Mouse (Mus musculus): ENCODE results near the gene Casr. TPM values are rescaled to one million over a fixed set of nuclear protein-coding genes. Genes with fewer than 3 reads are reported as not detected.

The Casr gene
- polyA plus RNA-seq, 1 experiment = 0.39 TPM

GRCm38 (mm10) chr16:36469367-36469766, 92.6 kb downstream of the Casr start:
- TF ChIP-seq POLR2A (IDR thresholded peaks at IDR 0.05; ENCODE audit: insufficient read depth, low read length) (no peak), CTCF (IDR thresholded peaks at IDR 0.05; ENCODE audit: low read depth, low read length) (no peak), EP300 (IDR thresholded peaks at IDR 0.05; ENCODE audit: insufficient read depth, low read depth, low read length) (no peak)
- no peaks in the 10 kb centered on the region for H3K9me3 ChIP-seq (replicated peaks; ENCODE audit: control insufficient read depth, insufficient read depth, low read length, poor library complexity, severe bottlenecking)
- no peak overlapping the region for H3K27ac ChIP-seq (ENCODE audit: insufficient read depth, low read length)
- H3K9ac ChIP-seq (ENCODE audit: low read depth, poor library complexity, severe bottlenecking) = no peak overlapping the region
- no peak overlapping the region for H3K4me3 ChIP-seq (ENCODE audit: low read depth, low read length)
- H3K4me1 ChIP-seq (ENCODE audit: control insufficient read depth, insufficient read depth, low read length) = no peaks in the 10 kb centered on the region
- no peaks in the 10 kb centered on the region for H3K36me3 ChIP-seq (ENCODE audit: control insufficient read depth, insufficient read depth, low read length, poor library complexity, severe bottlenecking)
- H3K27me3 ChIP-seq (ENCODE audit: control insufficient read depth, insufficient read depth, low read length, poor library complexity, severe bottlenecking) = no peaks in the 10 kb centered on the region

GRCm38 (mm10) chr16:36468862-36469261, 93.1 kb downstream of the Casr start:
- Histone ChIP-seq H3K36me3 (ENCODE audit: control insufficient read depth, insufficient read depth, low read length, poor library complexity, severe bottlenecking) (no peaks in the 10 kb centered on the region), H3K27me3 (ENCODE audit: control insufficient read depth, insufficient read depth, low read length, poor library complexity, severe bottlenecking) (no peaks in the 10 kb centered on the region), H3K4me1 (ENCODE audit: control insufficient read depth, insufficient read depth, low read length) (no peaks in the 10 kb centered on the region), H3K4me3 (ENCODE audit: low read depth, low read length) (no peak overlapping the region), H3K27ac (ENCODE audit: insufficient read depth, low read length) (no peak overlapping the region), H3K9ac (ENCODE audit: low read depth, poor library complexity, severe bottlenecking) (no peak overlapping the region), H3K9me3 (replicated peaks; ENCODE audit: control insufficient read depth, insufficient read depth, low read length, poor library complexity, severe bottlenecking) (no peaks in the 10 kb centered on the region)
- no peak for TF ChIP-seq EP300 (IDR thresholded peaks at IDR 0.05; ENCODE audit: insufficient read depth, low read depth, low read length)
- TF ChIP-seq CTCF (IDR thresholded peaks at IDR 0.05; ENCODE audit: low read depth, low read length) = peak; percentile 73

DNA sequence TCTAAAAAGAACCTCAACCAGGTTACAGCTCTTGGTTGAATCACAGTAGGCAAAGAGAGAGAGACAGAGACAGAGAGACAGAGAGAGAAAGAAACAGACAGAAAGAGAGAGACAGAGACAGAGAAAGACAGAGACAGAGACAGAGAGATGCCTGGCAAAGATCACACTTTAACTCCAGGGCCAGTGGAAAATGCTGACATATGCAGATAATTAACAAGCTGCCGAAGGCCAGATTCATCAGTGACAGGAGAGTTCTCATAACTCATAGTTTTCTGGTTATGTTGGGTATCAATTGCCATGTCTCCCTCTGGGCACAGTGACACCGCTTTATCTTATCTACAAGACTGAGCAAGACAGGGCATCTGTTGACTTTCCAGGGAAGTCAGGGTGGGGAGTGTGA, 94.0 kb downstream of the Casr start:
- no peak for TF ChIP-seq CTCF (IDR thresholded peaks at IDR 0.05; ENCODE audit: low read depth, low read length)
- TF ChIP-seq EP300 (IDR thresholded peaks at IDR 0.05; ENCODE audit: insufficient read depth, low read depth, low read length) = no peak
- TF ChIP-seq POLR2A (IDR thresholded peaks at IDR 0.05; ENCODE audit: insufficient read depth, low read length) = no peak

GRCm38 (mm10) chr16:36465436-36465835, 96.5 kb downstream of the Casr start:
- TF ChIP-seq EP300 (IDR thresholded peaks at IDR 0.05; ENCODE audit: insufficient read depth, low read depth, low read length) (no peak), POLR2A (IDR thresholded peaks at IDR 0.05; ENCODE audit: insufficient read depth, low read length) (no peak), CTCF (IDR thresholded peaks at IDR 0.05; ENCODE audit: low read depth, low read length) (no peak)
- no peaks in the 10 kb centered on the region for H3K27me3 ChIP-seq (ENCODE audit: control insufficient read depth, insufficient read depth, low read length, poor library complexity, severe bottlenecking)
- H3K36me3 ChIP-seq (ENCODE audit: control insufficient read depth, insufficient read depth, low read length, poor library complexity, severe bottlenecking) = no peaks in the 10 kb centered on the region
- no peak overlapping the region for H3K4me3 ChIP-seq (ENCODE audit: low read depth, low read length)
- no peak overlapping the region for H3K9ac ChIP-seq (ENCODE audit: low read depth, poor library complexity, severe bottlenecking)
- no peaks in the 10 kb centered on the region for H3K4me1 ChIP-seq (ENCODE audit: control insufficient read depth, insufficient read depth, low read length)
- H3K27ac ChIP-seq (ENCODE audit: insufficient read depth, low read length) = no peak overlapping the region
- H3K9me3 ChIP-seq (replicated peaks; ENCODE audit: control insufficient read depth, insufficient read depth, low read length, poor library complexity, severe bottlenecking) = no peaks in the 10 kb centered on the region

More for the DNA sequence above, 94.0 kb downstream of the Casr start:
- Histone ChIP-seq H3K4me3 (ENCODE audit: low read depth, low read length) (no peak overlapping the region), H3K36me3 (ENCODE audit: control insufficient read depth, insufficient read depth, low read length, poor library complexity, severe bottlenecking) (no peaks in the 10 kb centered on the region), H3K9ac (ENCODE audit: low read depth, poor library complexity, severe bottlenecking) (no peak overlapping the region), H3K27me3 (ENCODE audit: control insufficient read depth, insufficient read depth, low read length, poor library complexity, severe bottlenecking) (no peaks in the 10 kb centered on the region), H3K27ac (ENCODE audit: insufficient read depth, low read length) (no peak overlapping the region), H3K9me3 (replicated peaks; ENCODE audit: control insufficient read depth, insufficient read depth, low read length, poor library complexity, severe bottlenecking) (no peaks in the 10 kb centered on the region), H3K4me1 (ENCODE audit: control insufficient read depth, insufficient read depth, low read length) (no peaks in the 10 kb centered on the region)

- Histone ChIP-seq H3K27me3 (ENCODE audit: control insufficient read depth, insufficient read depth, low read length, poor library complexity, severe bottlenecking) (no peaks in the 10 kb centered on the region), H3K9ac (ENCODE audit: low read depth, poor library complexity, severe bottlenecking) (no peak overlapping the region), H3K4me3 (ENCODE audit: low read depth, low read length) (no peak overlapping the region), H3K27ac (ENCODE audit: insufficient read depth, low read length) (no peak overlapping the region), H3K36me3 (ENCODE audit: control insufficient read depth, insufficient read depth, low read length, poor library complexity, severe bottlenecking) (no peaks in the 10 kb centered on the region), H3K9me3 (replicated peaks; ENCODE audit: control insufficient read depth, insufficient read depth, low read length, poor library complexity, severe bottlenecking) (no peaks in the 10 kb centered on the region), H3K4me1 (ENCODE audit: control insufficient read depth, insufficient read depth, low read length) (no peaks in the 10 kb centered on the region)
- TF ChIP-seq EP300 (IDR thresholded peaks at IDR 0.05; ENCODE audit: insufficient read depth, low read depth, low read length) (no peak), CTCF (IDR thresholded peaks at IDR 0.05; ENCODE audit: low read depth, low read length) (no peak), POLR2A (IDR thresholded peaks at IDR 0.05; ENCODE audit: insufficient read depth, low read length) (no peak)
Observed at GRCm38 (mm10) chr16:36464076-36464475, 97.9 kb downstream of the Casr start.

DNA sequence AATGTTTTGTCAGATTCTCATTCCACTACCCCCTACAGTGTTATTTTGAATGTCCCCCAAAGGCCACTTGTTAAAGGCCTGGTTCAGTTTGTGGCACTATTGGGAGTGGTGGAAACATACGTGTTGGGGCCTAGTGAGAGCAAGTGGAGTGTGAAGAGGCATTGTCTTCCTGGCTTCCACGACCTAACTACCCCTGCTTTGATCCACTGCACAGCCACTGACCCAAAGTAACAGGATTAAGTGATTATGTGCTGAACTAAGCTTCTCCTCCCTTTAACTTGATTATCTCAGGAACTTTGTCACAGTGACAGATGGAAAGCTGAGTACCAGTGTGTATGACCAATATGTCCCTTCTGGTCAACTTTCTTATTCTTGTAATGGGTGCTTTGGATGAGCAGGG, 101.5 kb downstream of the Casr start:
- H3K27ac ChIP-seq (ENCODE audit: insufficient read depth, low read length) = no peak overlapping the region
- no peak overlapping the region for H3K9ac ChIP-seq (ENCODE audit: low read depth, poor library complexity, severe bottlenecking)
- H3K4me3 ChIP-seq (ENCODE audit: low read depth, low read length) = no peak overlapping the region
- H3K27me3 ChIP-seq (ENCODE audit: control insufficient read depth, insufficient read depth, low read length, poor library complexity, severe bottlenecking) = no peaks in the 10 kb centered on the region
- H3K4me1 ChIP-seq (ENCODE audit: control insufficient read depth, insufficient read depth, low read length) = no peaks in the 10 kb centered on the region
- TF ChIP-seq EP300 (IDR thresholded peaks at IDR 0.05; ENCODE audit: insufficient read depth, low read depth, low read length) = no peak
- TF ChIP-seq POLR2A (IDR thresholded peaks at IDR 0.05; ENCODE audit: insufficient read depth, low read length) = no peak
- TF ChIP-seq CTCF (IDR thresholded peaks at IDR 0.05; ENCODE audit: low read depth, low read length) = no peak
- H3K9me3 ChIP-seq (replicated peaks; ENCODE audit: control insufficient read depth, insufficient read depth, low read length, poor library complexity, severe bottlenecking) = no peaks in the 10 kb centered on the region
- no peaks in the 10 kb centered on the region for H3K36me3 ChIP-seq (ENCODE audit: control insufficient read depth, insufficient read depth, low read length, poor library complexity, severe bottlenecking)
